Mouse (Mus musculus): ENCODE data around the gene Gstt4. TPM values are rescaled to one million over a fixed set of nuclear protein-coding genes. Genes with fewer than 3 reads are reported as not detected.
"Not testable (repeated sequence)": the region's sequence is repeated elsewhere in the genome, so short reads cannot be mapped to it uniquely, and the experiment has no call there.

Gstt4 gene
- polyA plus RNA-seq, 1 experiment from 2014 or later, result not detected

- Histone ChIP-seq H3K4me1 (ENCODE audit: control insufficient read depth in 2 of 2, insufficient read depth in 2 of 2, low read length in 2 of 2) (no peaks in the 10 kb centered on the region), H3K27me3 (ENCODE audit: control insufficient read depth, insufficient read depth, low read length) (no peaks in the 10 kb centered on the region), H3K4me2 (ENCODE audit: low read length) (no peak overlapping the region), H3K9me3 (ENCODE audit: control insufficient read depth, low read length) (no peaks in the 10 kb centered on the region), H3K27ac (replicated peaks in 1 of 2; ENCODE audit: control insufficient read depth in 1 of 2, insufficient read depth in 1 of 2, low read depth in 2 of 2, low read length in 2 of 2) (no peak overlapping the region), H3K36me3 (ENCODE audit: control insufficient read depth, insufficient read depth, low read length) (0 out of 2 replicates have a peak, but pooled peaks cover under 1% of the 10 kb centered on the region), H3K4me3 (ENCODE audit: control insufficient read depth in 1 of 2, insufficient read depth in 1 of 2, low read depth in 1 of 2, low read length in 2 of 2) (no peak overlapping the region), H3K9ac (ENCODE audit: low read length) (no peak overlapping the region)
- 4% methylated on average over 6 of the region's 6 CpGs for WGBS
- ATAC-seq (ENCODE audit: insufficient number of reproducible peaks, insufficient read depth, low FRiP score, low read depth), result no peak
Observed at GRCm38 (mm10) chr10:75851076-75851475, 28.7 kb upstream of the Gstt4 start.

GRCm38 (mm10) chr10:75848382-75848781 lies 26.0 kb upstream of the Gstt4 start:
- Histone ChIP-seq H3K9me3 (ENCODE audit: control insufficient read depth, low read length) (no peaks in the 10 kb centered on the region), H3K9ac (ENCODE audit: low read length) (no peak overlapping the region), H3K4me2 (ENCODE audit: low read length) (no peak overlapping the region), H3K4me3 (ENCODE audit: control insufficient read depth in 1 of 2, insufficient read depth in 1 of 2, low read depth in 1 of 2, low read length in 2 of 2) (no peak overlapping the region), H3K27ac (replicated peaks in 1 of 2; ENCODE audit: control insufficient read depth in 1 of 2, insufficient read depth in 1 of 2, low read depth in 2 of 2, low read length in 2 of 2) (no peak overlapping the region), H3K4me1 (ENCODE audit: control insufficient read depth in 2 of 2, insufficient read depth in 2 of 2, low read length in 2 of 2) (no peaks in the 10 kb centered on the region), H3K27me3 (ENCODE audit: control insufficient read depth, insufficient read depth, low read length) (no peaks in the 10 kb centered on the region), H3K36me3 (ENCODE audit: control insufficient read depth, insufficient read depth, low read length) (no peaks in the 10 kb centered on the region)
- no peak for ATAC-seq (ENCODE audit: insufficient number of reproducible peaks, insufficient read depth, low FRiP score, low read depth)
- 20% methylated on average over 3 of the region's 3 CpGs for WGBS

- 65% methylated on average over 6 of the region's 6 CpGs for WGBS
- Histone ChIP-seq H3K4me2 (ENCODE audit: low read length) (no peak overlapping the region), H3K9ac (ENCODE audit: low read length) (no peak overlapping the region), H3K36me3 (ENCODE audit: control insufficient read depth, insufficient read depth, low read length) (no peaks in the 10 kb centered on the region), H3K4me1 (ENCODE audit: control insufficient read depth in 2 of 2, insufficient read depth in 2 of 2, low read length in 2 of 2) (no peaks in the 10 kb centered on the region), H3K27ac (replicated peaks in 1 of 2; ENCODE audit: control insufficient read depth in 1 of 2, insufficient read depth in 1 of 2, low read depth in 2 of 2, low read length in 2 of 2) (no peak overlapping the region), H3K27me3 (ENCODE audit: control insufficient read depth, insufficient read depth, low read length) (no peaks in the 10 kb centered on the region), H3K9me3 (ENCODE audit: control insufficient read depth, low read length) (no peaks in the 10 kb centered on the region), H3K4me3 (ENCODE audit: control insufficient read depth in 1 of 2, insufficient read depth in 1 of 2, low read depth in 1 of 2, low read length in 2 of 2) (no peak overlapping the region)
- no peak for ATAC-seq (ENCODE audit: insufficient number of reproducible peaks, insufficient read depth, low FRiP score, low read depth)
Observed at GRCm38 (mm10) chr10:75845306-75845930, 23.1 kb upstream of the Gstt4 start.

GRCm38 (mm10) chr10:75844800-75845199 lies 22.5 kb upstream of the Gstt4 start:
- no peaks in the 10 kb centered on the region for H3K36me3 ChIP-seq (ENCODE audit: control insufficient read depth, insufficient read depth, low read length)
- H3K4me2 ChIP-seq (ENCODE audit: low read length), result no peak overlapping the region
- no peak overlapping the region for H3K27ac ChIP-seq (replicated peaks in 1 of 2; ENCODE audit: control insufficient read depth in 1 of 2, insufficient read depth in 1 of 2, low read depth in 2 of 2, low read length in 2 of 2)
- ATAC-seq (ENCODE audit: insufficient number of reproducible peaks, insufficient read depth, low FRiP score, low read depth), result no peak
- no peaks in the 10 kb centered on the region for H3K9me3 ChIP-seq (ENCODE audit: control insufficient read depth, low read length)
- H3K27me3 ChIP-seq (ENCODE audit: control insufficient read depth, insufficient read depth, low read length), result no peaks in the 10 kb centered on the region
- H3K4me1 ChIP-seq (ENCODE audit: control insufficient read depth in 2 of 2, insufficient read depth in 2 of 2, low read length in 2 of 2), result no peaks in the 10 kb centered on the region
- no peak overlapping the region for H3K9ac ChIP-seq (ENCODE audit: low read length)
- 27% methylated on average over 1 of the region's 1 CpGs for WGBS
- no peak overlapping the region for H3K4me3 ChIP-seq (ENCODE audit: control insufficient read depth in 1 of 2, insufficient read depth in 1 of 2, low read depth in 1 of 2, low read length in 2 of 2)

GRCm38 (mm10) chr10:75843898-75844297 lies 21.6 kb upstream of the Gstt4 start:
- H3K9me3 ChIP-seq (ENCODE audit: control insufficient read depth, low read length); H3K36me3 ChIP-seq (ENCODE audit: control insufficient read depth, insufficient read depth, low read length); H3K4me1 ChIP-seq (ENCODE audit: control insufficient read depth in 2 of 2, insufficient read depth in 2 of 2, low read length in 2 of 2); H3K4me2 ChIP-seq (ENCODE audit: low read length); H3K9ac ChIP-seq (ENCODE audit: low read length); H3K27ac ChIP-seq (replicated peaks in 1 of 2; ENCODE audit: control insufficient read depth in 1 of 2, insufficient read depth in 1 of 2, low read depth in 2 of 2, low read length in 2 of 2); H3K27me3 ChIP-seq (ENCODE audit: control insufficient read depth, insufficient read depth, low read length); ATAC-seq (ENCODE audit: insufficient number of reproducible peaks, insufficient read depth, low FRiP score, low read depth); H3K4me3 ChIP-seq (ENCODE audit: control insufficient read depth in 1 of 2, insufficient read depth in 1 of 2, low read depth in 1 of 2, low read length in 2 of 2): not testable (repeated sequence)
- 81% methylated on average over 6 of the region's 6 CpGs for WGBS

GRCm38 (mm10) chr10:75839092-75839491 lies 16.7 kb upstream of the Gstt4 start:
- Histone ChIP-seq H3K36me3 (ENCODE audit: control insufficient read depth, insufficient read depth, low read length) (no peaks in the 10 kb centered on the region), H3K9ac (ENCODE audit: low read length) (no peak overlapping the region), H3K27ac (replicated peaks in 1 of 2; ENCODE audit: control insufficient read depth in 1 of 2, insufficient read depth in 1 of 2, low read depth in 2 of 2, low read length in 2 of 2) (no peak overlapping the region), H3K4me3 (ENCODE audit: control insufficient read depth in 1 of 2, insufficient read depth in 1 of 2, low read depth in 1 of 2, low read length in 2 of 2) (no peak overlapping the region), H3K4me2 (ENCODE audit: low read length) (no peak overlapping the region), H3K4me1 (ENCODE audit: control insufficient read depth in 2 of 2, insufficient read depth in 2 of 2, low read length in 2 of 2) (peaks cover 10 to 31% of the 10 kb centered on the region in 2 experiments), H3K9me3 (ENCODE audit: control insufficient read depth, low read length) (no peaks in the 10 kb centered on the region), H3K27me3 (ENCODE audit: control insufficient read depth, insufficient read depth, low read length) (no peaks in the 10 kb centered on the region)
- WGBS, result 83% methylated on average over 10 of the region's 10 CpGs
- no peak for ATAC-seq (ENCODE audit: insufficient number of reproducible peaks, insufficient read depth, low FRiP score, low read depth)

- peak within 1 kb of the TSS; percentile 74 for H3K9ac ChIP-seq (ENCODE audit: low read length)
- ATAC-seq (ENCODE audit: insufficient number of reproducible peaks, insufficient read depth, low FRiP score, low read depth), result peak; percentile 81
- H3K27me3 ChIP-seq (ENCODE audit: control insufficient read depth, insufficient read depth, low read length), result peaks cover 7% of the 10 kb centered on the region; the same call in 1 of the 2 replicates
- H3K4me1 ChIP-seq (ENCODE audit: control insufficient read depth in 2 of 2, insufficient read depth in 2 of 2, low read length in 2 of 2), result peaks cover 15 to 31% of the 10 kb centered on the region in 2 experiments
- WGBS, result under 1% methylated on average over 21 of the region's 21 CpGs
- H3K9me3 ChIP-seq (ENCODE audit: control insufficient read depth, low read length), result no peaks in the 10 kb centered on the region
- H3K4me2 ChIP-seq (ENCODE audit: low read length), result peak within 1 kb of the TSS; percentile 70
- H3K36me3 ChIP-seq (ENCODE audit: control insufficient read depth, insufficient read depth, low read length), result no peaks in the 10 kb centered on the region
- peak within 1 kb of the TSS; percentile 68 to 86 for H3K27ac ChIP-seq (replicated peaks in 1 of 2; ENCODE audit: control insufficient read depth in 1 of 2, insufficient read depth in 1 of 2, low read depth in 2 of 2, low read length in 2 of 2)
- H3K4me3 ChIP-seq (ENCODE audit: control insufficient read depth in 1 of 2, insufficient read depth in 1 of 2, low read depth in 1 of 2, low read length in 2 of 2), result peak within 1 kb of the TSS; percentile 53 to 58
Observed at GRCm38 (mm10) chr10:75837248-75837759, 15.0 kb upstream of the Gstt4 start, which contains the start of gene Gstt2. Gene Gstt2, minus strand, starts transcription at chr10:75837424.

Data from heart, embryonic 14.5 days (tissue).